Mouse (Mus musculus) E14TG2a.4 (cell line): ENCODE measurements at regions not wholly inside any gene's neighbourhood (a gene's known extent, or its start where the extent isn't known, plus 50 kb on each side); places are given as distances from the start of the nearest gene placed in this dataset.

Experiments
- CTCF ChIP-seq: conservative IDR thresholded peaks from 2 replicates; pipeline ENCODE4 v1.5.1; 2014; ENCODE audit warnings: low read length
- NANOG ChIP-seq: IDR thresholded peaks from 2 replicates; pipeline ENCODE4 v1.6.1; 2014; ENCODE audit warnings: borderline replicate concordance, low read length, mixed read lengths
- POU5F1 ChIP-seq: IDR thresholded peaks from 2 replicates; pipeline ENCODE4 v1.6.1; 2014; ENCODE audit warnings: low read length, borderline replicate concordance

- no peak for TF ChIP-seq CTCF
- TF ChIP-seq NANOG = no peak
- TF ChIP-seq POU5F1 = no peak
These were observed 108.5 kb upstream of the Rxfp2 start for GRCm38 (mm10) chr5:149909971-149910370.
